Mouse (Mus musculus) lung, embryonic 14.5 days (tissue): ENCODE measurements around the gene Gm9049. TPM values are rescaled to one million over a fixed set of nuclear protein-coding genes. Genes with fewer than 3 reads are reported as not detected.
"Not testable (repeated sequence)": the region's sequence is repeated elsewhere in the genome, so short reads cannot be mapped to it uniquely, and the experiment has no call there.

Source experiments
- ATAC-seq: fragments of 200-750 bp; cut with Nextera tagmentation; 2 replicates; pipeline ENCODE4 v1.8.0; 2017; ENCODE audit warnings: mild to moderate bottlenecking, moderate TSS enrichment, moderate library complexity; ENCODE audit not compliant: insufficient read depth
- DNase-seq: peaks from one replicate; pipeline ENCODE4 v3.0.0-alpha.2; 2015
- H3K27ac ChIP-seq: fragments of 300-500 bp; sonication (generic); 2 replicates; pipeline ENCODE4 v1.5.1; 2014; ENCODE audit warnings: low read depth, mild to moderate bottlenecking, moderate library complexity
- H3K27me3 ChIP-seq: fragments of 300-500 bp; sonication (generic); 2 replicates; pipeline ENCODE4 v1.6.1; 2014; ENCODE audit warnings: low read length, control low read depth; ENCODE audit not compliant: insufficient read depth
- H3K36me3 ChIP-seq: fragments of 300-500 bp; sonication (generic); 2 replicates; pipeline ENCODE4 v1.6.1; 2014; ENCODE audit warnings: control low read depth; ENCODE audit not compliant: insufficient read depth
- H3K4me1 ChIP-seq: fragments of 300-500 bp; sonication (generic); 2 replicates; pipeline ENCODE4 v1.6.1; 2014; ENCODE audit warnings: antibody characterized with exemption, control low read depth; ENCODE audit not compliant: insufficient read depth
- H3K4me2 ChIP-seq: fragments of 300-500 bp; sonication (generic); 2 replicates; pipeline ENCODE4 v1.6.1; 2014; ENCODE audit warnings: mild to moderate bottlenecking
- H3K4me3 ChIP-seq: fragments of 300-500 bp; sonication (generic); 2 replicates; pipeline ENCODE4 v1.5.1; 2014; ENCODE audit warnings: low read depth, low read length
- H3K9ac ChIP-seq: fragments of 300-500 bp; sonication (generic); 2 replicates; pipeline ENCODE4 v1.6.1; 2014
- H3K9me3 ChIP-seq: fragments of 300-500 bp; sonication (generic); 2 replicates; pipeline ENCODE4 v1.6.1; 2016; ENCODE audit warnings: low read depth, low read length, control low read depth
- CTCF ChIP-seq: IDR thresholded peaks from 2 replicates; pipeline ENCODE4 v1.5.1; 2016; ENCODE audit warnings: antibody characterized with exemption, low read depth
- WGBS: fragments of 180-500 bp; shearing (Covaris S2); extraction: QIAGEN DNeasy Blood & Tissue Kit; methylation state at CpG from one replicate; pipeline ENCODE4 v1.1.7; 2014; 5-methylcytosine and 5-hydroxymethylcytosine counted together
- polyA plus RNA-seq: library from polyadenylated mRNA; unstranded; fragments of >200 nt; fragmentation: Nextera tagmentation; extraction: Ambion mirVana; gene quantifications from 2 replicates; pipeline ENCODE4 v1.2.1, GENCODE M21; 2014

Gm9049 gene
- polyA plus RNA-seq, 1 experiment from 2014 or later = not detected

DNA sequence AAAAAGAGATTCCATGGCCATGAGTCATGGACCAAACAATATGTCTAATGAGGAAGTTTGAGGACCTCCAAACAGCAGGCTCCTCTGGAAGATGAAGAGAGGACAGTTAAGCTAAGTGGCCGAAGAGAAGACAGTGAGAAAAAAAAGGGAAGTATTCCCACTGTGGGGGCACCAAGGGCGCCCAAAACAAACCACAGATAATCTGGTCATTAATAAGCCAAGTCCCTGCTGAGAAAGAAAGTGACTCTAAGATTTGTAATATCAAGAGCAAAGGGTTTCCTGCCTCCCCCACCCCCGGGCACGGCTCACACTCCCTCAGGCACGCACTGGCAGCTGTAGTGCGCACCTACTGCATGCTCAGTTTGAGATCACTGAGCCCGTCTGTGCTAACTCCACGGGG is 34.9 kb downstream of the Gm9049 start:
- 79% methylated on average over 8 of the region's 8 CpGs for WGBS
- H3K36me3 ChIP-seq = no peaks in the 10 kb centered on the region
- H3K9ac ChIP-seq = no peak overlapping the region
- no peak for ATAC-seq
- H3K4me1 ChIP-seq = no peaks in the 10 kb centered on the region
- TF ChIP-seq CTCF = no peak
- no peak overlapping the region for H3K4me2 ChIP-seq
- no peak overlapping the region for H3K4me3 ChIP-seq
- no peak overlapping the region for H3K27ac ChIP-seq
- no peaks in the 10 kb centered on the region for H3K27me3 ChIP-seq
- DNase-seq = no peak
- H3K9me3 ChIP-seq = no peaks in the 10 kb centered on the region

DNA sequence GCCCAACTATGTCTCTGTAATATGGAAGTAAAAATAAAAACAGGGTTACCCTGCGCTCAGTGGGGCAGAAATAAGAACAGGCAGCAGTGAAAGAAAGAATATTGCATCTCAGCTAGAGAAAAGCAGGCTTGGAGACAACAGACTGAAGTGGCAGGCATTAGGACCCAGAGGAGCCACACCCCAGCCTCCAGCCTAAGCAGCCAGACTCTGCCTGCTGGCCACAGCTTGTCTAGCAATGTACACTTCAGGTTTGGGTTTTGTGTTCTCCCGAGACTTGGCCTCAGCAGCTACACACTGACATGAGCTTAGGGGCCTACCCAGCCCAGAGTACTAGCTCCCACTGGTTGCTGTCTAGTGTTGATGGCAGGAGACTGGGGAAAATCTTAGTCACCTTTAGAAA is 51.8 kb downstream of the Gm9049 start:
- H3K4me2 ChIP-seq, DNase-seq, H3K4me1 ChIP-seq, H3K27ac ChIP-seq, H3K27me3 ChIP-seq, H3K9me3 ChIP-seq, H3K4me3 ChIP-seq, H3K9ac ChIP-seq, H3K36me3 ChIP-seq: not testable (repeated sequence)
- 37% methylated on average over 2 of the region's 2 CpGs for WGBS
- ATAC-seq = peak; percentile 31; the same call in 1 of the 2 replicates

Other genes starting within 250 kb of the Gm9049 start
- 38.0 and 40.3 TPM in 2 replicates for gene Mdm1, start 212.3 kb downstream of the Gm9049 start, polyA plus RNA-seq
- gene Il22, start 149.2 kb downstream of the Gm9049 start, polyA plus RNA-seq = not detected in 2 replicates
- not detected in 2 replicates for gene Gm32717, start 113.3 kb downstream of the Gm9049 start, polyA plus RNA-seq
- gene Gm32802, start 95.4 kb downstream of the Gm9049 start, polyA plus RNA-seq = not detected in 2 replicates
- gene Iltifb, start 59.1 kb downstream of the Gm9049 start, polyA plus RNA-seq = not detected in 2 replicates
- not detected in 2 replicates for gene Gm9040, start 27.1 kb downstream of the Gm9049 start, polyA plus RNA-seq
- gene Gm9044, start 21.7 kb downstream of the Gm9049 start, polyA plus RNA-seq = not detected in 2 replicates
- not detected in 2 replicates for gene Gm9045, start 16.3 kb downstream of the Gm9049 start, polyA plus RNA-seq
- gene Gm9046, start 10.8 kb downstream of the Gm9049 start, polyA plus RNA-seq = not detected in 2 replicates
- not detected in 2 replicates for gene Gm9048, start 5.4 kb downstream of the Gm9049 start, polyA plus RNA-seq
- gene Ifng, start 86.9 kb upstream of the Gm9049 start, polyA plus RNA-seq = not detected in 2 replicates